Mouse (Mus musculus): Measurements from ENCODE around the gene Sox5. TPM values are rescaled to one million over a fixed set of nuclear protein-coding genes. Genes with fewer than 3 reads are reported as not detected.

Sox5 gene
- polyA plus RNA-seq, 1 experiment from 2014 or later, result 19.9 TPM

GRCm38 (mm10) chr6:144398115-144398514 is 383.7 kb downstream of the Sox5 start:
- Histone ChIP-seq H3K27me3 (replicated peaks) (peaks cover 5% of the 10 kb centered on the region; the same call in 1 of the 2 replicates), H3K4me3 (no peak overlapping the region), H3K27ac (ENCODE audit: poor library complexity, severe bottlenecking) (no peak overlapping the region), H3K9ac (no peak overlapping the region), H3K4me2 (peak overlapping the region; percentile 13; the same call in 1 of the 2 replicates), H3K9me3 (replicated peaks) (no peaks in the 10 kb centered on the region), H3K4me1 (replicated peaks) (0 out of 2 replicates have a peak, but pooled peaks cover 3% of the 10 kb centered on the region), H3K36me3 (no peaks in the 10 kb centered on the region)
- 53% methylated on average over 10 of the region's 10 CpGs for WGBS
- no peak for ATAC-seq (ENCODE audit: insufficient number of reproducible peaks, low FRiP score)

- WGBS, result 81% methylated on average over 6 of the region's 6 CpGs
- ATAC-seq (ENCODE audit: insufficient number of reproducible peaks, low FRiP score), result no peak
- no peak overlapping the region for H3K4me3 ChIP-seq
- 0 out of 2 replicates have a peak, but pooled peaks cover 3% of the 10 kb centered on the region for H3K4me1 ChIP-seq (replicated peaks)
- no peak overlapping the region for H3K4me2 ChIP-seq
- H3K27ac ChIP-seq (ENCODE audit: poor library complexity, severe bottlenecking), result no peak overlapping the region
- H3K27me3 ChIP-seq (replicated peaks), result peaks cover 5% of the 10 kb centered on the region; the same call in 1 of the 2 replicates
- no peak overlapping the region for H3K9ac ChIP-seq
- no peaks in the 10 kb centered on the region for H3K9me3 ChIP-seq (replicated peaks)
- H3K36me3 ChIP-seq, result no peaks in the 10 kb centered on the region
Measured at GRCm38 (mm10) chr6:144393151-144393550, 388.6 kb downstream of the Sox5 start.

GRCm38 (mm10) chr6:144389333-144390054 is 392.3 kb downstream of the Sox5 start:
- Histone ChIP-seq H3K4me2 (no peak overlapping the region), H3K36me3 (no peaks in the 10 kb centered on the region), H3K9me3 (replicated peaks) (no peaks in the 10 kb centered on the region), H3K27ac (ENCODE audit: poor library complexity, severe bottlenecking) (no peak overlapping the region), H3K4me1 (replicated peaks) (no peaks in the 10 kb centered on the region), H3K9ac (no peak overlapping the region), H3K27me3 (replicated peaks) (0 out of 2 replicates have a peak, but pooled peaks cover 4% of the 10 kb centered on the region), H3K4me3 (no peak overlapping the region)
- WGBS, result 83% methylated on average over 14 of the region's 14 CpGs
- no peak for ATAC-seq (ENCODE audit: insufficient number of reproducible peaks, low FRiP score)

GRCm38 (mm10) chr6:144387539-144388255 is 394.1 kb downstream of the Sox5 start:
- Histone ChIP-seq H3K27me3 (replicated peaks) (0 out of 2 replicates have a peak, but pooled peaks cover 4% of the 10 kb centered on the region), H3K9ac (no peak overlapping the region), H3K4me3 (no peak overlapping the region), H3K4me2 (no peak overlapping the region), H3K36me3 (no peaks in the 10 kb centered on the region), H3K4me1 (replicated peaks) (no peaks in the 10 kb centered on the region), H3K27ac (ENCODE audit: poor library complexity, severe bottlenecking) (no peak overlapping the region), H3K9me3 (replicated peaks) (no peaks in the 10 kb centered on the region)
- WGBS, result 68% methylated on average over 17 of the region's 17 CpGs
- no peak for ATAC-seq (ENCODE audit: insufficient number of reproducible peaks, low FRiP score)

GRCm38 (mm10) chr6:144380641-144381040 is 401.1 kb downstream of the Sox5 start:
- Histone ChIP-seq H3K27me3 (replicated peaks) (no peaks in the 10 kb centered on the region), H3K9me3 (replicated peaks) (no peaks in the 10 kb centered on the region), H3K27ac (ENCODE audit: poor library complexity, severe bottlenecking) (no peak overlapping the region), H3K9ac (no peak overlapping the region), H3K36me3 (no peaks in the 10 kb centered on the region), H3K4me1 (replicated peaks) (no peaks in the 10 kb centered on the region), H3K4me3 (no peak overlapping the region), H3K4me2 (no peak overlapping the region)
- WGBS, result 80% methylated on average over 6 of the region's 6 CpGs
- ATAC-seq (ENCODE audit: insufficient number of reproducible peaks, low FRiP score), result no peak

- ATAC-seq (ENCODE audit: insufficient number of reproducible peaks, low FRiP score), result no peak
- WGBS, result 80% methylated on average over 15 of the region's 15 CpGs
- no peaks in the 10 kb centered on the region for H3K36me3 ChIP-seq
Measured at GRCm38 (mm10) chr6:144380171-144380570, 401.6 kb downstream of the Sox5 start.

GRCm38 (mm10) chr6:144374810-144375209 is 407.0 kb downstream of the Sox5 start:
- H3K4me1 ChIP-seq (replicated peaks), result 0 out of 2 replicates have a peak, but pooled peaks cover 3% of the 10 kb centered on the region
- WGBS, result 76% methylated on average over 11 of the region's 11 CpGs

More at GRCm38 (mm10) chr6:144380171-144380570, 401.6 kb downstream of the Sox5 start:
- Histone ChIP-seq H3K27me3 (replicated peaks) (no peaks in the 10 kb centered on the region), H3K9ac (no peak overlapping the region), H3K9me3 (replicated peaks) (no peaks in the 10 kb centered on the region), H3K4me3 (no peak overlapping the region), H3K27ac (ENCODE audit: poor library complexity, severe bottlenecking) (no peak overlapping the region), H3K4me1 (replicated peaks) (0 out of 2 replicates have a peak, but pooled peaks cover 3% of the 10 kb centered on the region), H3K4me2 (no peak overlapping the region)

GRCm38 (mm10) chr6:144370699-144371098 is 411.1 kb downstream of the Sox5 start:
- Histone ChIP-seq H3K4me1 (replicated peaks) (0 out of 2 replicates have a peak, but pooled peaks cover 3% of the 10 kb centered on the region), H3K9ac (no peak overlapping the region), H3K27me3 (replicated peaks) (no peaks in the 10 kb centered on the region), H3K27ac (ENCODE audit: poor library complexity, severe bottlenecking) (no peak overlapping the region), H3K9me3 (replicated peaks) (no peaks in the 10 kb centered on the region), H3K4me2 (no peak overlapping the region), H3K4me3 (no peak overlapping the region), H3K36me3 (no peaks in the 10 kb centered on the region)
- no peak for ATAC-seq (ENCODE audit: insufficient number of reproducible peaks, low FRiP score)
- 32% methylated on average over 10 of the region's 10 CpGs for WGBS

More at GRCm38 (mm10) chr6:144374810-144375209, 407.0 kb downstream of the Sox5 start:
- ATAC-seq (ENCODE audit: insufficient number of reproducible peaks, low FRiP score), result no peak
- no peaks in the 10 kb centered on the region for H3K27me3 ChIP-seq (replicated peaks)
- H3K4me3 ChIP-seq, result no peak overlapping the region
- no peaks in the 10 kb centered on the region for H3K36me3 ChIP-seq
- H3K4me2 ChIP-seq, result no peak overlapping the region
- no peaks in the 10 kb centered on the region for H3K9me3 ChIP-seq (replicated peaks)
- no peak overlapping the region for H3K27ac ChIP-seq (ENCODE audit: poor library complexity, severe bottlenecking)
- H3K9ac ChIP-seq, result no peak overlapping the region

GRCm38 (mm10) chr6:144367626-144368077 is 414.1 kb downstream of the Sox5 start:
- H3K27ac ChIP-seq (ENCODE audit: poor library complexity, severe bottlenecking), result no peak overlapping the region
- H3K4me2 ChIP-seq, result no peak overlapping the region
- ATAC-seq (ENCODE audit: insufficient number of reproducible peaks, low FRiP score), result no peak
- no peaks in the 10 kb centered on the region for H3K4me1 ChIP-seq (replicated peaks)
- 0 out of 2 replicates have a peak, but pooled peaks cover 6% of the 10 kb centered on the region for H3K9me3 ChIP-seq (replicated peaks)
- H3K9ac ChIP-seq, result no peak overlapping the region
- H3K27me3 ChIP-seq (replicated peaks), result no peaks in the 10 kb centered on the region
- WGBS, result 89% methylated on average over 11 of the region's 11 CpGs
- H3K36me3 ChIP-seq, result no peaks in the 10 kb centered on the region
- no peak overlapping the region for H3K4me3 ChIP-seq

GRCm38 (mm10) chr6:144361267-144362038 is 420.3 kb downstream of the Sox5 start:
- no peak for ATAC-seq (ENCODE audit: insufficient number of reproducible peaks, low FRiP score)
- Histone ChIP-seq H3K4me2 (peak overlapping the region; percentile 36), H3K27me3 (replicated peaks) (no peaks in the 10 kb centered on the region), H3K9me3 (replicated peaks) (0 out of 2 replicates have a peak, but pooled peaks cover 6% of the 10 kb centered on the region), H3K36me3 (no peaks in the 10 kb centered on the region), H3K4me3 (no peak overlapping the region), H3K27ac (ENCODE audit: poor library complexity, severe bottlenecking) (no peak overlapping the region), H3K4me1 (replicated peaks) (peaks cover 12% of the 10 kb centered on the region), H3K9ac (no peak overlapping the region)
- WGBS, result 12% methylated on average over 5 of the region's 5 CpGs
